Mouse (Mus musculus) fibroblast of lung, adult 2 months (primary cell): ENCODE data around the gene Agl.
A peak's percentile ranks its signal among the peaks of the same experiment; 100 is the strongest.
"Not testable (repeated sequence)": the region's sequence is repeated elsewhere in the genome, so short reads cannot be mapped to it uniquely, and the experiment has no call there.

Experiments used
- DNase-seq: peaks from one replicate; pipeline ENCODE4 v3.0.0-alpha.2; 2011; ENCODE audit warnings: low read depth

The Agl gene

DNA sequence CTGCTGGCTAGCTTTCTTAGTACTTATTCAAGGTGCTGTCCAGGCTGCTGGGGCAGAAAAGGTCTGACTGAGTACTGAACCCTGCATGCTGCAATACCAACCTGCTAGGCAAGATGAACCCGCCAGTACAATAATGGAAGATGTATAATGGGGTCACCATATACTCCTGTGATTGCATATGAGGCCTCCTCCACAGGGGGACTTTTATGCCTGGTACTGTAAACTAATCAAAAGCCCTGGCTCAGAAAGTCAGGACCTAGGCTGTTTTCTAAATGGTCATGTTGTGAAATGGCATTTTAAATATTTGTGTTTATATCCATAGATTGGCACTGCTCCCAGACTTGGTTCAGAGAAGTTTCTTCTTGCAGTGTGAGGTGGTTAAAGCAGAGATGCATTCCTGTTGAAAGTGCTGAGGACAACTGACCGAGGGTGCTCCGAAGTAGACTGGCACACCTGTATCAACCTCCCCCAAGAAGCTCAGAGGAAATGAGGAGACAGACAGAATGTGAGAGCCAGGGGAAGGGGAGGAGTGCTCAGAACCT lies 8.8 kb upstream of the Agl start:
- no peak for DNase-seq

GRCm38 (mm10) chr3:116815916-116816315 lies 8.0 kb upstream of the Agl start:
- no peak for DNase-seq

- DNase-seq = no peak
Observed at GRCm38 (mm10) chr3:116815305-116815797, 7.4 kb upstream of the Agl start.

DNA sequence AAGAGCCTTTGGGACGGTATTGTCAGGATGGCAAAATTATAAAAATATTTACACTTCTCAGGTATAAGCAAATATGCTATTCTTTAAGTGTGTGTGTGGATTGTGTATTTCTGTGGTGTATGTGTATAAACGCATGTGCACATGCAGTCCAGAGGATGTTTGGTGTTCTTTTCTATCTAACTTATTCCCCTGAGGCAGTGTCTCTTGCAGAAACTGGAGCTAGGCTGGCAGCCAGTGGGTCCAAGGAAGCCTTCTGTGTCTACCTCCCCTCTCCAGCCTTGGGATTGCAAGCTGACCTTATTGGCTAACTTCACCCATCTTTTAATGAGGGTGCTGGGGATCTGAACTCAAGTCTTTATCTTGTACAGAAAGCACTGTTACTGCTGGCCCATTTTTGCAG lies 5.0 kb upstream of the Agl start:
- no peak for DNase-seq

DNA sequence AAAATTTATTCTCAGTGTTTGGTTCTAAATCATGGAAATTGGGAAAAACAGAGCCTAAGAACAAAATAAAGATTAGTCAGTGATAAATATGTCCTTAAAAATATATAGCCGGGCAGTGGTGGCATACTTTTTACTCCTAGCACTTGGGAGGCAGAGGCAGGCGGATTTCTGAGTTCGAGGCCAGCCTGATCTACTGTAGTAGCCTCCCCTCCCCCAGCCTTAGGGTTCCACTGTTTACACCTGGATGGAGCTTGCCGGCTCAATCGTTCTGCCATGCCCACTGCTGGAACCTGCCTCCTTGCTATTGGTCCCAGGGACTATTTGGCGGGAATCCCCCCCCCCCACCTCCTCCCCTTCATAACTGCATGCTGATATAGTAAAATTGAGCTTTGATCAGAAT lies 2.4 kb upstream of the Agl start:
- not testable (repeated sequence) for DNase-seq

- DNase-seq = no peak
Observed at GRCm38 (mm10) chr3:116809221-116809620, 1.3 kb upstream of the Agl start.

DNA sequence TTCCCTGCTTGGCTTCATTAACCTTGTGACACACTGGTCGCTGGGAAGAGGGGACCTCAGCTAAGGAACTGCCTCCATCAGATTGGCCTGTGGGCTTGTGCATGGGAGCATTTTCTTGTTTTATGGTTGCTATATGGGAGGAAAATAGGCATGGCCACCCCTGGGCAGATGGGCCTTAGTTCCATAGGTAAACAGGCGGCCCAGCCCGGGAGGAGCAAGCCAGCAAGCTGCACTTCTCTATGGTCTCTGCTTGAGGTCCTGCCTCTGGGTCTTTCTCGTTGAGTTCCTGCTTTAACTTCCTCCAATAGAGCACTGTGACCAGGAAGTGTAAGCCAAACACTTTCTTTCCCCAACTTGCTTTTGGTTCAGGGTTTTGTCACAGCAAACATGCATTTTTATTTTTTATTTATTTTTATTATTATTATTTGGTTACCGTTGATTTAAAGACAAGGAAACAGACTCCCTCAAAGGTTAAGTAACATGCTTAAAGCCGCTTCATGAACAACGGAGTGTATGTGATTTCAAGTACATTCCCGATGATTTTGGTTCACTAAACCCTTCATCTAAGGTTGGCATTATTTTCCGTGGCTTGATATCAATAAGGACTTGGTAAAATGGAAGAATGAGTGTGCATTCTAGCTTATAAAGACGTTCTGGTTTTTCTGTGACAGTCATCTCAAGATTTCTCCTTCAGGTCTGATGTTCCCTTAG lies 696 bp upstream of the Agl start:
- no peak for DNase-seq

DNA sequence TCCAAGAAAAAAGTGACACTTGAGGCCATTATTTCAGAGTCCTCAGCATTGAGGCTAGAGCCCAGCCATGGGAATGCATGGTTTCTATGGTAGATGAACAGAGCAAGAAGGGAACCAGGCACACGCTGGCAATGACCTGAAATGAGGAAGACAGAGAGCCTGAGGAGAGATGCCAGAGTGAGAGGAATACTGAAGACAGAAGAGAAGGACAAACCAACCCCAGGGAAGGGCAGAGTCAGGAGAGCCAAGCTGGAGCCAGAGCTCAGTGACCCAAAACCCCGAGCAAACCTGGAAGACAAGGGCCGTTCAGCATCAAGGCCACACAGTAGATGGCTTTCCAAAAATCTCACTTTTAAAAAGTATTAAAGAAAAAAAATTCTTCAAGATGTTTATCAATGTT lies 2.1 kb downstream of the Agl start:
- no peak for DNase-seq

DNA sequence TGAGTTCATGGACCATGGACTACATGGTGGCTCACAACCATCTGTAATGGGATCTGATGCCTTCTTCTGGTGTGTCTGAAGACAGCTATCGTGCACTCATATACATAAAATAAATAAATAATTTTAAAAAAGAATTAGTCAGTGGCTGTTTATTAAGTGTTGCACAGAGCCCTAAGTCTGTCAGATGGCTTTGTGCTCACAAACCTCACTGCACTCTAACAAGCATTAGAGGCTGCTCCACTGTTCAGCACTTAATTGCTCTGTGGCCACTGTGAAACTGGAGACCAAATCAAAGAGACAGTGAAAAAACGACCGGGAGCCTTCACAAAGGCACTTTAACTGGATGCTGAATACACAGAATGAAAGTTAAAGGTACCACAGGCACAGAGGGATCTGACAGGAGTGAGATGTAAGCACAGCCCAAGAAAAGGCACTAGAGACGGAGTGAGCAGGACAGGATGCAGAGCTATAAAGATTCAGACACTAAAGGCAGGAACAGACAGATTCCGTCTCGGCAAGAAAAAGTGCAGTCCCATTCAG lies 3.1 kb downstream of the Agl start:
- DNase-seq = no peak

- no peak for DNase-seq
Observed at GRCm38 (mm10) chr3:116801755-116802154, 6.2 kb downstream of the Agl start.

DNA sequence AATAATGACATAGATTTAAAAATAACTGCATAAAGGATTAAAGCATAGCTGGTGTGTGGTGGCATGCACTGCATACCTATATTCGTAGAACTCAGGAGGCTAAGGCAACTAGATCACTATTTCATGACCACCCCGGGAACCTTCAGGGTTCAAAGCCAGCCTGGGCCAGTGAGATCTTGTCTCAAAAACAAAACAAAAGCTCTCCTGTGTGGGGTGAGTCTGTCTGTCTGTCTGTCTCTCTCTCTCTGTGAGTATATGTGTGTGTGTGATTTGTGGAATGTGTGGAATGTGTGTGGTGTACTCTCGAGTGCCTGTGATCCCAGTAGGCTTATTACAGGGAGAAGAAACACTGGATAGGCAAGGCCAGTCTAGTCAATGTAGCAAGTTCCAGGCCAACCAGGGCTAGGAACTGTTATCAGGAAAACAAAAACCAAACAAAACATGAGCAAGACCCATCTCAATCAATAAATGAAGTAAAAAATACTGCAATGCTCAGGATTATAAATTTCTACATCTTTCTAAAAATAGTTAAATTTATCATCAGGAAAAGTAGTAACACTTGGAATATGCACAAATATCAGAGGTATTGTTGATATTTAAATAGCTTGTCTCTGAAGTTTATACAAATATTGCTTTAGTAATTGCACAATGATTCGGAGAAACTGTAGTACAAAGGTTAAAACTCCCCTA lies 9.0 kb downstream of the Agl start:
- no peak for DNase-seq

DNA sequence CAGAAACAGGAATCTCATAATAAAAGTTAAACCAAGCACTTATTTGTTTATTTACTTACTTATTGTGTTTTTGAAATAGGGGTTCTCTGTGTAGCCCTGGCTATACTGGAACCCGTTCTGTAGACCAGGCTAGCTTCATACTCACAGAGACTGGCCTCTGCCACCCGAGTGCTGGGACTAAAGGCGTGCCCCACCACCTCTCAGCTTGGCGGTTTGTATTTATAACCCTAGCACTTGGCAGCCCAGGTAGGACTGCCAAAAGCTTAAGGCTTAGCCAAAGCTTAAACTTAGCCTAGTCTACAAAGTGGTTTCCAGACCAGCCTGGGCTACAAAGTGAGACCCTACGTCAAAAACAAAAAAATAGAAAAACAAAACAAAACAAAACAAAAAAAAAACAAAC lies 19.1 kb downstream of the Agl start:
- no peak for DNase-seq

- DNase-seq = no peak
Observed at GRCm38 (mm10) chr3:116786543-116786942, 21.4 kb downstream of the Agl start.

DNA sequence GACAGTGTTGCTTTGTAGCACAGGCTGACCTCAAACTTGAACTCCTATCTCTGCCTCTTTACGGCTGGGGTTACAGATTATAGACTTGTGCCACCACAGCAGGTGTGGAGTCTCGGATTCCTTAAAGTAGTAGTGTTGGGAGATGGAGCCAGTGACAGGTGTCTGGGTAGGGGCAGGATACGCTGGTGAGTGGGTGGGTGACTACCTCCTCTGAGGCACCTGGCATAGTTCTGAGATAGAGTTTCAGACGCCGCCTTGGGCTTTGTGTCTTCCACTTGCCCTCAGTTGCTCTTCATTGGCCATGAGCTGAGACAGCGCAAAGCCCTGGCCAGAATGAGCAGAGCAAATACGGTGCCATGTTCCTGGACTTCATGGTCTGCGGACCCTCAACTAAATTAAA lies 22.1 kb downstream of the Agl start:
- DNase-seq = no peak

DNA sequence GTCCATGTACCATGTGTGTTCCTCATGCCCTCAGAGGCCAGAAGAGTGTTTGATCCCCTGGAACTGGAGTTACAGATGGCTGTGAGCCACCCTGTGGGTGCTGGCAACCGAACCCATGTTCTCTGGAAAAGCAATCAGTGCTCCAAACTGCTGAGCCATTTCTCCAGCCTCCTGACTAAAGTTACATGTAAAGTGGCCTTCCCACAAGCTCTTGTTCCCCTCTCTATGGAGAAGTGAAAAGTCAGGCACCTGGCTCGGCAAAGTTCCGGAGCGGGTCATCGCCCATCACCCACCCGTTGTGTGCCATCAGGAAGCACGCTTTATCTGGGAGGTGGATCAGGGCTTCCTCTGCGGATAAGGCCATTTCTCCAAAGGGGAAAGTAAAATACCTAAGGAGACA lies 23.2 kb downstream of the Agl start:
- no peak for DNase-seq

- no peak for DNase-seq
Observed at GRCm38 (mm10) chr3:116784290-116784689, 23.7 kb downstream of the Agl start.

GRCm38 (mm10) chr3:116776961-116777360 lies 31.0 kb downstream of the Agl start:
- DNase-seq = no peak

DNA sequence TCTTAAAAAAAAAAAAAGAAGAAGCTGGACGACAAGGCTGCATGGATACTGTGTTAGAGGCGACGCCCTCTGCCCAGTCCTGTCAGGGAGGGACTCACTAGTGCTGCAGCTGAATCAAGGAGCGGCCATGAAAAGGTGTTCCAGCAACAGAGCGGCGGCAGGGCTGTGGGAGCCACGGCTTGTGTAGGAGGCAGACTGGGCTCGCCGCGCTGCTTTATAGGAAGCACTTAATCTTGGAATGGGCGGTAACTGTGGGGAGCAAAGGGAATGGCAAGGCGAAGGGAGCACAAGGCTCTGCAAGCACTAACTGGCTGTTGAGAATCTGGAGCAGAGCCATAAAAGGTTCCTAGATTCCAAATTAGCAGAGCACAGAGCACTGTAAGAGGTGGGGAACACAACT lies 34.1 kb downstream of the Agl start:
- no peak for DNase-seq

GRCm38 (mm10) chr3:116771597-116771996 lies 36.4 kb downstream of the Agl start:
- no peak for DNase-seq

- DNase-seq = not testable (repeated sequence)
Observed at GRCm38 (mm10) chr3:116766963-116767362, 41.0 kb downstream of the Agl start.

- no peak for DNase-seq
Observed at GRCm38 (mm10) chr3:116752818-116753217, 55.1 kb downstream of the Agl start.

- DNase-seq = peak; percentile 19
Observed at GRCm38 (mm10) chr3:116751191-116751860, 56.6 kb downstream of the Agl start.
